Mouse (Mus musculus) right cerebral cortex, postnatal 25 days (tissue): ENCODE data around the gene Clic3.
"Not testable (repeated sequence)": the region's sequence is repeated elsewhere in the genome, so short reads cannot be mapped to it uniquely, and the experiment has no call there.

Source experiments
- DNase-seq: peaks from one replicate; pipeline ENCODE4 v3.0.0; 2022

Gene Clic3

GRCm38 (mm10) chr2:25456205-25456953 is at the start of gene Clic3:
Clic3 (plus strand) TSS chr2:25456838.
- DNase-seq: no peak

- DNase-seq: no peak
Measured at GRCm38 (mm10) chr2:25408908-25409307, 47.7 kb upstream of the Clic3 start.

- DNase-seq: not testable (repeated sequence)
Measured at GRCm38 (mm10) chr2:25413436-25413835, 43.2 kb upstream of the Clic3 start.

- DNase-seq: no peak
Measured at GRCm38 (mm10) chr2:25417426-25417825, 39.2 kb upstream of the Clic3 start.

- no peak for DNase-seq
Measured at GRCm38 (mm10) chr2:25421896-25422295, 34.7 kb upstream of the Clic3 start.

- DNase-seq: no peak
Measured at GRCm38 (mm10) chr2:25422587-25423410, 33.8 kb upstream of the Clic3 start, which contains the start of gene Fut7. Fut7 (plus strand) TSS chr2:25423267.

GRCm38 (mm10) chr2:25423626-25424025 is 33.0 kb upstream of the Clic3 start:
- no peak for DNase-seq

GRCm38 (mm10) chr2:25425481-25425880 is 31.2 kb upstream of the Clic3 start:
- no peak for DNase-seq

GRCm38 (mm10) chr2:25426721-25427191 is 29.9 kb upstream of the Clic3 start:
- no peak for DNase-seq

GRCm38 (mm10) chr2:25427256-25427655 is 29.4 kb upstream of the Clic3 start:
- no peak for DNase-seq

- DNase-seq: peak; percentile 98
Measured at GRCm38 (mm10) chr2:25428442-25429236, 28.0 kb upstream of the Clic3 start, which contains the start of gene Abca2. Abca2 (plus strand) TSS chr2:25428703.

- no peak for DNase-seq
Measured at GRCm38 (mm10) chr2:25429435-25430180, 27.0 kb upstream of the Clic3 start.

- no peak for DNase-seq
Measured at GRCm38 (mm10) chr2:25430395-25431233, 26.0 kb upstream of the Clic3 start.

GRCm38 (mm10) chr2:25431308-25431855 is 25.3 kb upstream of the Clic3 start:
- DNase-seq: no peak

- DNase-seq: no peak
Measured at GRCm38 (mm10) chr2:25432326-25433098, 24.1 kb upstream of the Clic3 start.

GRCm38 (mm10) chr2:25433101-25433500 is 23.5 kb upstream of the Clic3 start:
- no peak for DNase-seq

GRCm38 (mm10) chr2:25434292-25434691 is 22.3 kb upstream of the Clic3 start:
- no peak for DNase-seq

- no peak for DNase-seq
Measured at GRCm38 (mm10) chr2:25436286-25436820, 20.3 kb upstream of the Clic3 start.

- no peak for DNase-seq
Measured at GRCm38 (mm10) chr2:25441067-25441466, 15.6 kb upstream of the Clic3 start.

- DNase-seq: no peak
Measured at GRCm38 (mm10) chr2:25442682-25443081, 14.0 kb upstream of the Clic3 start.
